ENCODE assay signal across 8 mouse cellular contexts in the genomic region with DNA sequence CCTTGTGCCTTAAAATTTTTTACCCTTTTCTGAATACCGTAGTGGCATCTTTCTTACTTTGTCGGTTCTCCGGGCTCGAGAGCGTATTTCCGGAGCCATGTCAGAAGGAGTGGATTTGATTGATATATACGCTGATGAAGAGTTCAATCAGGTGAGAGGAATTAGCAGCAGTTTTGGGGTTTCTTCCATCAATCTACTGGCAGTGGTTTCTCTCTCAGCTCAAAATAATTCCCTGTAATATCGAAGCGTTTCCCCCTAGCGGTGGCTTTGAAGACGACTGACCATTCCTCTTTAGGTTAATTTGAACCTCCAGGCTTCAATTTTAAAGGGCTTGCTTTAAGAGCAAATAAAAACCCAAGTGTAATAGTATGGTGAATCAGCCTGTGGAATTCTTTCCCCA. TPM values are rescaled to one million over a fixed set of nuclear protein-coding genes. Genes with fewer than 3 reads are reported as not detected.
DNase-seq lines count a peak whose midpoint lies in the region; ATAC-seq and TF ChIP-seq lines count a peak whose summit lies in the region.

A gene (minus strand): TSS at position 233 of the 400 bp plus-strand sequence.

- WGBS in neural tube, embryonic 11.5 days, result 1% methylated on average over 11 of the region's 11 CpGs
- 0% methylated on average over 11 of the region's 11 CpGs for WGBS in forebrain, embryonic 12.5 days

- ATAC-seq in neural tube, embryonic 11.5 days (ENCODE audit: insufficient read depth, low FRiP score, low TSS enrichment), result 0 out of 2 replicates have a peak, but pooled peaks have one; percentile 20
- peak; percentile 3; the same call in 1 of the 2 replicates for ATAC-seq in forebrain, embryonic 12.5 days (ENCODE audit: low FRiP score)
- ATAC-seq in megakaryocyte progenitor cell, adult 5-6 weeks (replicated peaks; ENCODE audit: poor library complexity), result peak; percentile 35

- H3K4me1 ChIP-seq in neural tube, embryonic 11.5 days (ENCODE audit: control insufficient read depth, insufficient read depth, low read length), result peaks cover 14% of the 10 kb centered on the region
- H3K4me1 ChIP-seq in bone marrow macrophage, adult 2 months (ENCODE audit: control insufficient read depth, insufficient read depth, low read length), result peaks cover 24% of the 10 kb centered on the region
- H3K4me1 ChIP-seq in forebrain, embryonic 12.5 days, result peaks cover 29% of the 10 kb centered on the region

- H3K9me3 ChIP-seq in neural tube, embryonic 11.5 days (ENCODE audit: control insufficient read depth, low read length), result no peaks in the 10 kb centered on the region
- H3K9me3 ChIP-seq in forebrain, embryonic 12.5 days, result no peaks in the 10 kb centered on the region

- peak within 1 kb of the TSS; percentile 97 for H3K4me3 ChIP-seq in neural tube, embryonic 11.5 days (ENCODE audit: low read depth, low read length)
- H3K4me3 ChIP-seq in bone marrow macrophage, adult 2 months (ENCODE audit: insufficient read depth, low read length), result peak within 1 kb of the TSS; percentile 65
- peak within 1 kb of the TSS; percentile 97 for H3K4me3 ChIP-seq in forebrain, embryonic 12.5 days (replicated peaks)
- peak within 1 kb of the TSS; percentile 67 for H3K4me3 ChIP-seq in left cerebral cortex, adult 2 months

- DNase-seq in neural tube, embryonic 11.5 days (ENCODE audit: low spot score), result peak; percentile 53
- no peak for DNase-seq in neural tube, embryonic 10.5 days (ENCODE audit: extremely low spot score, low spot score)
- DNase-seq in heart, postnatal 4 days, result peak; percentile 47
- DNase-seq in left cerebral cortex, adult 2 months (ENCODE audit: extremely low spot score in 1 of 2, low spot score in 2 of 2), result no peak
- peak; percentile 79 for DNase-seq in splenic B cell, adult 2 months (ENCODE audit: low read depth, low spot score)

- peak within 1 kb of the TSS; percentile 97 for H3K27ac ChIP-seq in neural tube, embryonic 11.5 days (ENCODE audit: low read depth, low read length)
- H3K27ac ChIP-seq in bone marrow macrophage, adult 2 months (ENCODE audit: insufficient read depth, low read depth, low read length), result peak within 1 kb of the TSS; percentile 86
- H3K27ac ChIP-seq in forebrain, embryonic 12.5 days, result peak within 1 kb of the TSS; percentile 99
- peak within 1 kb of the TSS; percentile 98 for H3K27ac ChIP-seq in left cerebral cortex, adult 2 months

- TF ChIP-seq CTCF in bone marrow macrophage, adult 2 months (IDR thresholded peaks at IDR 0.05; ENCODE audit: low read depth, low read length), result no peak
- peak; percentile 69 for TF ChIP-seq CTCF in left cerebral cortex, adult 2 months (IDR thresholded peaks at IDR 0.05)

- no peaks in the 10 kb centered on the region for H3K27me3 ChIP-seq in neural tube, embryonic 11.5 days (ENCODE audit: control insufficient read depth, insufficient read depth, low read length)
- H3K27me3 ChIP-seq in forebrain, embryonic 12.5 days, result no peaks in the 10 kb centered on the region
- no peaks in the 10 kb centered on the region for H3K27me3 ChIP-seq in splenic B cell, adult 2 months (ENCODE audit: control insufficient read depth, insufficient read depth, low read length, poor library complexity, severe bottlenecking)

- peak within 1 kb of the TSS; percentile 78 for H3K4me2 ChIP-seq in neural tube, embryonic 11.5 days (ENCODE audit: low read depth)
- peak within 1 kb of the TSS; percentile 80 for H3K4me2 ChIP-seq in forebrain, embryonic 12.5 days

- intact Hi-C loops in left cerebral cortex, adult 2 months (cut with DNase I), result loop anchor here (2.0 to 5.0 kb wide), 2 partner anchors 51 to 81 kb away; a partner anchor contains a TSS

- H3K9ac ChIP-seq in neural tube, embryonic 11.5 days (ENCODE audit: low read length), result peak within 1 kb of the TSS; percentile 98
- peak within 1 kb of the TSS; percentile 98 for H3K9ac ChIP-seq in forebrain, embryonic 12.5 days

- H3K36me3 ChIP-seq in neural tube, embryonic 11.5 days (ENCODE audit: control insufficient read depth, insufficient read depth, low read length), result peaks cover 2% of the 10 kb centered on the region
- peaks cover 17% of the 10 kb centered on the region for H3K36me3 ChIP-seq in forebrain, embryonic 12.5 days (replicated peaks)
- peaks cover 3% of the 10 kb centered on the region; the same call in 1 of the 2 replicates for H3K36me3 ChIP-seq in splenic B cell, adult 2 months (ENCODE audit: control insufficient read depth, insufficient read depth, low read length, poor library complexity, severe bottlenecking)

- TF ChIP-seq POLR2A in bone marrow macrophage, adult 2 months (IDR thresholded peaks at IDR 0.05; ENCODE audit: borderline replicate concordance, low read depth, low read length), result no peak

RNA-seq across cellular contexts. Expression of the gene that starts here (rescaled TPM):
- 66.7 and 68.1 TPM in 2 replicates for polyA plus RNA-seq in neural tube, embryonic 11.5 days (2014; fragmentation: Nextera tagmentation; extraction: Ambion mirVana)
- polyA plus RNA-seq in bone marrow macrophage, adult 2 months (2012; ENCODE audit: insufficient read depth, insufficient read length, missing spikeins), result 47.0 and 51.9 TPM in 2 replicates
- 50.2 and 52.8 TPM in 2 replicates for polyA plus RNA-seq in forebrain, embryonic 12.5 days (2016; fragmentation: Nextera tagmentation; extraction: Ambion mirVana)
- 10 to 100 TPM; 54.2 to 56.5 TPM for total RNA-seq in heart, postnatal 4 days (2021)
- total RNA-seq in left cerebral cortex, adult 2 months (2021), result 10 to 100 TPM; 52.2 to 56.1 TPM
- total RNA-seq in megakaryocyte progenitor cell, adult 5-6 weeks (2015), result 43.3 and 45.4 TPM in 2 replicates
- 54.4 and 60.1 TPM in 2 replicates for total RNA-seq in megakaryocyte progenitor cell, adult 5-6 weeks (2017)

Comparison
In these comparisons a context has a peak if more than half of its experiments do, and no peak if none do; other contexts are left out.
1. DNase-seq: peak in neural tube, embryonic 11.5 days (single experiment), heart, postnatal 4 days (single experiment) and splenic B cell, adult 2 months (single experiment); none in neural tube, embryonic 10.5 days (single experiment) and left cerebral cortex, adult 2 months (0 of 2).
2. Peak in every context shown above with its lines, with median percentiles within 50 percentile points of each other: ATAC-seq, H3K27ac ChIP-seq and H3K4me3 ChIP-seq.